Mouse (Mus musculus) small intestine, adult 2 months (tissue): Measurements from ENCODE around the gene 5730596B20Rik.

Experiments
- CTCF ChIP-seq: fragments of 200-500 bp; IDR thresholded peaks from 2 replicates; pipeline ENCODE4 v1.5.1; 2012; ENCODE audit warnings: low read depth, mild to moderate bottlenecking, control low read depth, inconsistent platforms, low read length, moderate library complexity, mixed read lengths; ENCODE audit not compliant: insufficient replicate concordance, insufficient read length; ENCODE audit errors: extremely low read depth
- POLR2A ChIP-seq: fragments of 200-500 bp; IDR thresholded peaks from 2 replicates; pipeline ENCODE4 v1.6.1; 2012; ENCODE audit warnings: low read depth, mild to moderate bottlenecking, control low read depth, inconsistent platforms, low read length, moderate library complexity

DNA sequence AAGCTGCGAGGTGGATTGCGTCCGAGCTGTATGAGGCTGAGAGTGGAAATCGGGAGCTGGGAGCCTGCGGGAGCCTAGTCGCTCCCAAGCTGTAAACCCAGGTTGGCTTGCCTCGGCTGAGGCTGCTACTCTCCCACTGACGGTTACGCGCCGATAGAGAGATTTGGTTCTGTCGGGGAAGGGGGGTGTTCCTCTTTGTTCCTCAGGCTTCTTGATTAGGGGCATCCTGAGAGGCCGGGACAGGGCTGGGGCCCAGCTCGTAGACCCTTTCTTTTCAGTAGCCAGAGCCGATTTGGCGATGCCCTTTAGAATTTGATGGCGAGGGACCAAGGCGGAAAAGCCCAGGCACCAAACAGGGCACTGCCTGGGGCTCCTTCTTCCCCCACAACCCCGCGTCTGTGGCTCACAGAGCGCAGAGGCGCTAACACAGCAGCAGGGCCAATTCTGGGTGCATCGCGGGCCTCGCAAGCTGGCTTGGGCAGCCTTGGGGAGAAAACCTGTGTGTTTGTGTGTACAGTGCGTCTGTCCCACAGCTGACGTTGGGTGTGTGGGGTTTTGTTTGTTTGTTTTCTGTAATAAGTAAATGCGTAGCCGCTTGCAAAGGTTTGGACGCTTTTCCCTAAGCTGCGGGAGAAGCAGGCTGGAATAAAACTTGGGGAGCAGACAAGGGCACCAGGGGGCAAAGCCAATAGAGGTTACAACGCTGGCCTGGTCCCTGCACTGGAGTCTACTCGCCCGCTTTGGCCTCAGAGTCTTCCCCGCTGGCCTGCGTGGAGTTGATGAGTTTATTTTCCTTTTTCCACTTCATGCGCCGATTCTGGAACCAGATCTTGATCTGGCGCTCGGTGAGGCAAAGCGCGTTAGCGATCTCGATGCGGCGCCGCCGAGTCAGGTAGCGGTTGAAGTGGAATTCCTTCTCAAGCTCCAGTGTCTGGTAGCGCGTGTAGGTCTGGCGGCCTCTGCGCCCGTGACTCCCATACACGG lies 28.6 kb downstream of the 5730596B20Rik start:
- TF ChIP-seq CTCF: no peak
- no peak for TF ChIP-seq POLR2A
